Mouse (Mus musculus): ENCODE data around the gene Prmt8. TPM values are rescaled to one million over a fixed set of nuclear protein-coding genes. Genes with fewer than 3 reads are reported as not detected.

The Prmt8 gene
- polyA plus RNA-seq, 1 experiment from 2014 or later: 38.5 TPM

- Histone ChIP-seq H3K4me1 (replicated peaks) (peaks cover 7% of the 10 kb centered on the region), H3K27me3 (ENCODE audit: insufficient read depth, poor library complexity, severe bottlenecking) (no peaks in the 10 kb centered on the region), H3K27ac (no peak overlapping the region), H3K4me3 (no peak overlapping the region), H3K9me3 (no peaks in the 10 kb centered on the region), H3K36me3 (no peaks in the 10 kb centered on the region)
- WGBS: 83% methylated on average over 3 of the region's 3 CpGs
- no peak for DNase-seq (ENCODE audit: low spot score)
Observed at GRCm38 (mm10) chr6:127678998-127679397, 90.3 kb downstream of the Prmt8 start.

- WGBS: 79% methylated on average over 9 of the region's 9 CpGs
- Histone ChIP-seq H3K36me3 (no peaks in the 10 kb centered on the region), H3K4me1 (replicated peaks) (peaks cover 7% of the 10 kb centered on the region), H3K27ac (peak overlapping the region; percentile 30; the same call in 1 of the 2 replicates), H3K9me3 (no peaks in the 10 kb centered on the region), H3K4me3 (no peak overlapping the region), H3K27me3 (ENCODE audit: insufficient read depth, poor library complexity, severe bottlenecking) (no peaks in the 10 kb centered on the region)
- no peak for DNase-seq (ENCODE audit: low spot score)
Observed at GRCm38 (mm10) chr6:127678320-127678719, 91.0 kb downstream of the Prmt8 start.

- WGBS: 62% methylated on average over 11 of the region's 11 CpGs
Observed at GRCm38 (mm10) chr6:127676866-127677265, 92.4 kb downstream of the Prmt8 start.

GRCm38 (mm10) chr6:127672071-127672470, 97.2 kb downstream of the Prmt8 start:
- Histone ChIP-seq H3K27ac (no peak overlapping the region), H3K9me3 (no peaks in the 10 kb centered on the region), H3K4me1 (replicated peaks) (peaks cover 20% of the 10 kb centered on the region), H3K4me3 (no peak overlapping the region), H3K27me3 (ENCODE audit: insufficient read depth, poor library complexity, severe bottlenecking) (no peaks in the 10 kb centered on the region), H3K36me3 (no peaks in the 10 kb centered on the region)
- no peak for DNase-seq (ENCODE audit: low spot score)
- 83% methylated on average over 7 of the region's 7 CpGs for WGBS

More at GRCm38 (mm10) chr6:127676866-127677265, 92.4 kb downstream of the Prmt8 start:
- no peak overlapping the region for H3K4me3 ChIP-seq
- peak overlapping the region; percentile 41; the same call in 1 of the 2 replicates for H3K27ac ChIP-seq
- H3K36me3 ChIP-seq: no peaks in the 10 kb centered on the region
- H3K27me3 ChIP-seq (ENCODE audit: insufficient read depth, poor library complexity, severe bottlenecking): no peaks in the 10 kb centered on the region
- peaks cover 7% of the 10 kb centered on the region for H3K4me1 ChIP-seq (replicated peaks)
- H3K9me3 ChIP-seq: no peaks in the 10 kb centered on the region
- DNase-seq (ENCODE audit: low spot score): peak; percentile 18

- 94% methylated on average over 4 of the region's 4 CpGs for WGBS
- no peaks in the 10 kb centered on the region for H3K36me3 ChIP-seq
- H3K9me3 ChIP-seq: no peaks in the 10 kb centered on the region
- H3K27me3 ChIP-seq (ENCODE audit: insufficient read depth, poor library complexity, severe bottlenecking): no peaks in the 10 kb centered on the region
- no peak for DNase-seq (ENCODE audit: low spot score)
- peaks cover 15% of the 10 kb centered on the region; the same call in 1 of the 2 replicates for H3K4me1 ChIP-seq (replicated peaks)
- H3K27ac ChIP-seq: no peak overlapping the region
- no peak overlapping the region for H3K4me3 ChIP-seq
Observed at GRCm38 (mm10) chr6:127670031-127670430, 99.2 kb downstream of the Prmt8 start.

- Histone ChIP-seq H3K4me3 (no peak overlapping the region), H3K36me3 (no peaks in the 10 kb centered on the region), H3K27me3 (ENCODE audit: insufficient read depth, poor library complexity, severe bottlenecking) (no peaks in the 10 kb centered on the region), H3K9me3 (no peaks in the 10 kb centered on the region), H3K4me1 (replicated peaks) (peaks cover 15% of the 10 kb centered on the region; the same call in 1 of the 2 replicates), H3K27ac (no peak overlapping the region)
- DNase-seq (ENCODE audit: low spot score): peak; percentile 29
- 68% methylated on average over 4 of the region's 4 CpGs for WGBS
Observed at GRCm38 (mm10) chr6:127669313-127669712, 100.0 kb downstream of the Prmt8 start.

GRCm38 (mm10) chr6:127663263-127663662, 106.0 kb downstream of the Prmt8 start:
- no peak overlapping the region for H3K27ac ChIP-seq
- DNase-seq (ENCODE audit: low spot score): no peak
- H3K36me3 ChIP-seq: no peaks in the 10 kb centered on the region
- no peaks in the 10 kb centered on the region for H3K9me3 ChIP-seq
- no peak overlapping the region for H3K4me3 ChIP-seq
- H3K27me3 ChIP-seq (ENCODE audit: insufficient read depth, poor library complexity, severe bottlenecking): no peaks in the 10 kb centered on the region
- 87% methylated on average over 7 of the region's 7 CpGs for WGBS
- 0 out of 2 replicates have a peak, but pooled peaks cover under 1% of the 10 kb centered on the region for H3K4me1 ChIP-seq (replicated peaks)

- H3K27me3 ChIP-seq (ENCODE audit: insufficient read depth, poor library complexity, severe bottlenecking): no peaks in the 10 kb centered on the region
- H3K36me3 ChIP-seq: no peaks in the 10 kb centered on the region
- no peaks in the 10 kb centered on the region for H3K4me1 ChIP-seq (replicated peaks)
- H3K4me3 ChIP-seq: no peak overlapping the region
- H3K27ac ChIP-seq: no peak overlapping the region
- 91% methylated on average over 7 of the region's 7 CpGs for WGBS
- no peaks in the 10 kb centered on the region for H3K9me3 ChIP-seq
- no peak for DNase-seq (ENCODE audit: low spot score)
Observed at GRCm38 (mm10) chr6:127661717-127662292, 107.5 kb downstream of the Prmt8 start.

GRCm38 (mm10) chr6:127659966-127660365, 109.3 kb downstream of the Prmt8 start:
- Histone ChIP-seq H3K9me3 (no peaks in the 10 kb centered on the region), H3K27ac (no peak overlapping the region), H3K4me1 (replicated peaks) (no peaks in the 10 kb centered on the region), H3K27me3 (ENCODE audit: insufficient read depth, poor library complexity, severe bottlenecking) (no peaks in the 10 kb centered on the region), H3K4me3 (no peak overlapping the region), H3K36me3 (no peaks in the 10 kb centered on the region)
- 94% methylated on average over 4 of the region's 4 CpGs for WGBS
- DNase-seq (ENCODE audit: low spot score): no peak

- Histone ChIP-seq H3K27ac (no peak overlapping the region), H3K4me3 (no peak overlapping the region), H3K36me3 (no peaks in the 10 kb centered on the region), H3K4me1 (replicated peaks) (no peaks in the 10 kb centered on the region), H3K9me3 (no peaks in the 10 kb centered on the region; the same call in 1 of the 2 replicates), H3K27me3 (ENCODE audit: insufficient read depth, poor library complexity, severe bottlenecking) (no peaks in the 10 kb centered on the region)
- no peak for DNase-seq (ENCODE audit: low spot score)
- 82% methylated on average over 5 of the region's 5 CpGs for WGBS
Observed at GRCm38 (mm10) chr6:127659472-127659871, 109.8 kb downstream of the Prmt8 start.

GRCm38 (mm10) chr6:127657152-127657551, 112.1 kb downstream of the Prmt8 start:
- no peak overlapping the region for H3K27ac ChIP-seq

GRCm38 (mm10) chr6:127655988-127656387, 113.3 kb downstream of the Prmt8 start:
- peaks cover 10% of the 10 kb centered on the region; the same call in 1 of the 2 replicates for H3K9me3 ChIP-seq
- H3K36me3 ChIP-seq: no peaks in the 10 kb centered on the region
- H3K27ac ChIP-seq: no peak overlapping the region
- H3K27me3 ChIP-seq (ENCODE audit: insufficient read depth, poor library complexity, severe bottlenecking): no peaks in the 10 kb centered on the region
- H3K4me1 ChIP-seq (replicated peaks): no peaks in the 10 kb centered on the region
- DNase-seq (ENCODE audit: low spot score): no peak
- no peak overlapping the region for H3K4me3 ChIP-seq
- WGBS: 44% methylated on average over 4 of the region's 4 CpGs

More at GRCm38 (mm10) chr6:127657152-127657551, 112.1 kb downstream of the Prmt8 start:
- no peak overlapping the region for H3K4me3 ChIP-seq
- 95% methylated on average over 11 of the region's 11 CpGs for WGBS
- H3K27me3 ChIP-seq (ENCODE audit: insufficient read depth, poor library complexity, severe bottlenecking): no peaks in the 10 kb centered on the region
- DNase-seq (ENCODE audit: low spot score): no peak
- H3K9me3 ChIP-seq: peaks cover 10% of the 10 kb centered on the region; the same call in 1 of the 2 replicates
- no peaks in the 10 kb centered on the region for H3K36me3 ChIP-seq
- H3K4me1 ChIP-seq (replicated peaks): no peaks in the 10 kb centered on the region

GRCm38 (mm10) chr6:127641077-127641801, 128.0 kb downstream of the Prmt8 start:
- no peaks in the 10 kb centered on the region for H3K27me3 ChIP-seq (ENCODE audit: insufficient read depth, poor library complexity, severe bottlenecking)
- peak overlapping the region; percentile 53; the same call in 1 of the 2 replicates for H3K27ac ChIP-seq
- H3K9me3 ChIP-seq: no peaks in the 10 kb centered on the region
- H3K36me3 ChIP-seq: no peaks in the 10 kb centered on the region
- no peak for DNase-seq (ENCODE audit: low spot score)
- H3K4me1 ChIP-seq (replicated peaks): peaks cover 16% of the 10 kb centered on the region; the same call in 1 of the 2 replicates
- WGBS: 70% methylated on average over 8 of the region's 8 CpGs
- no peak overlapping the region for H3K4me3 ChIP-seq

All from hindbrain, embryonic 10.5 days (tissue).